Mouse (Mus musculus) intestine, embryonic 15.5 days (tissue): ENCODE measurements around the gene Rtn4rl1. TPM values are rescaled to one million over a fixed set of nuclear protein-coding genes. Genes with fewer than 3 reads are reported as not detected.
A peak's percentile ranks its signal among the peaks of the same experiment; 100 is the strongest.

ENCODE experiments used
- ATAC-seq: fragments of 200-750 bp; cut with Nextera tagmentation; 2 replicates; pipeline ENCODE4 v1.8.0; 2017; ENCODE audit warnings: moderate TSS enrichment, moderate library complexity
- H3K27ac ChIP-seq: fragments of 300-500 bp; sonication (generic); 2 replicates; pipeline ENCODE4 v1.5.1; 2015; ENCODE audit warnings: mild to moderate bottlenecking, inconsistent platforms
- H3K27me3 ChIP-seq: fragments of 300-500 bp; sonication (generic); replicated peaks from 2 replicates; pipeline ENCODE4 v1.6.1; 2015; ENCODE audit warnings: inconsistent platforms
- H3K36me3 ChIP-seq: fragments of 300-500 bp; sonication (generic); 2 replicates; pipeline ENCODE4 v1.6.1; 2015; ENCODE audit warnings: inconsistent platforms
- H3K4me1 ChIP-seq: fragments of 300-500 bp; sonication (generic); replicated peaks from 2 replicates; pipeline ENCODE4 v1.6.1; 2015; ENCODE audit warnings: inconsistent platforms
- H3K4me2 ChIP-seq: fragments of 300-500 bp; sonication (generic); replicated peaks from 2 replicates; pipeline ENCODE4 v1.6.1; 2015; ENCODE audit warnings: mild to moderate bottlenecking, inconsistent platforms
- H3K4me3 ChIP-seq: fragments of 300-500 bp; sonication (generic); replicated peaks from 2 replicates; pipeline ENCODE4 v1.5.1; 2015; ENCODE audit warnings: inconsistent platforms
- H3K9ac ChIP-seq: fragments of 300-500 bp; sonication (generic); 2 replicates; pipeline ENCODE4 v1.6.1; 2015; ENCODE audit warnings: inconsistent platforms
- H3K9me3 ChIP-seq: fragments of 300-500 bp; sonication (generic); 2 replicates; pipeline ENCODE4 v1.6.1; 2016; ENCODE audit warnings: inconsistent platforms
- WGBS: fragments of 180-500 bp; shearing (Covaris S2); methylation state at CpG from one replicate; pipeline ENCODE4 v1.1.7; 2015; 5-methylcytosine and 5-hydroxymethylcytosine counted together
- polyA plus RNA-seq: library from polyadenylated mRNA; unstranded; fragments of >200 nt; fragmentation: Nextera tagmentation; extraction: Ambion mirVana; gene quantifications from 2 replicates; pipeline ENCODE4 v1.2.1, GENCODE M21; 2015

Rtn4rl1 gene
- polyA plus RNA-seq, 1 experiment from 2014 or later = 1.8 TPM

DNA sequence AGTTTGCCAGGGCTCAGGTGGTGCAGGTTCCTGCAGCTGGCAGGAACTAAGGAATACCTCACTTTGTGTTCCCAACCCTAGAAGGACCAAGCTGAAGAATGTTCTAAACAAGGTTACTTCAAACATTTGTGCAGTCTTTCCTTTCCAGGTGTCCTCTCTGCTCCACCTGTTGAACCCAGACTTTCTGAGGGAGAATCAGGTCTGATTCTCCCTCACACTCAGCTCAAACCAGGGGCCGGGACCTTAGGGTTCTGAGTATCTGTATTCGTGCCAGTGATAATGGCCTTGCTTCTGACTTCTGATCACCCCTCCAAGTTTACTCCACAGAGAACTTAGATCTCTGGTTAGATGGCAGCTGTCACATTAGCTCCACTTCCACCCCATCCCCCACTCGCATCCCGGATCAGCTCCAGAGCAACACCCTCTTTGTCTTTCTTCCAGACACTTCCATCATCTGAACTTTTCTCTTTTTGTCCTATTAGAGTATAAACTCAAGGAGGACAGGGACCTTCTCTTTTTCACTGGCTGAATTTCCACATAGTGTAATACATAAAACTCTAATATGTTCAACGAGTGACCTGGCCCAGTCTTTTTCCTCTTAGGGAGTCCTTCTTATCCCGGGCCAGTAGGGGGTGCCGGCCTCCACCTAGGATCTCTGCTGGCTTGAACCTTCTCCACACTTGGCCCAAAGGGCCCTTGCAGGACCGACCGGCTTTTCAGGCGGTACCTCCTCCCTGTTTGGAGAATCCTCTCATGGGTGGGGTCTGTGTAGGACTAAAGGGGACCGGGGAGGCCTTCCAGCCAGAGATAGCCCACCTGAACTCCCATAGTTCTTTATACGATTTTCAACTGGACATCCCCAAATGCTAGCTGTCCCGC lies 1.0 kb upstream of the Rtn4rl1 start:
- Histone ChIP-seq H3K9ac (no peak overlapping the region), H3K9me3 (no peaks in the 10 kb centered on the region), H3K36me3 (no peaks in the 10 kb centered on the region), H3K4me3 (peak overlapping the region; percentile 55), H3K4me2 (peak overlapping the region; percentile 98), H3K4me1 (peaks cover 33% of the 10 kb centered on the region), H3K27ac (no peak overlapping the region), H3K27me3 (peaks cover 46% of the 10 kb centered on the region)
- peak; percentile 45 for ATAC-seq
- 24% methylated on average over 13 of the region's 13 CpGs for WGBS

DNA sequence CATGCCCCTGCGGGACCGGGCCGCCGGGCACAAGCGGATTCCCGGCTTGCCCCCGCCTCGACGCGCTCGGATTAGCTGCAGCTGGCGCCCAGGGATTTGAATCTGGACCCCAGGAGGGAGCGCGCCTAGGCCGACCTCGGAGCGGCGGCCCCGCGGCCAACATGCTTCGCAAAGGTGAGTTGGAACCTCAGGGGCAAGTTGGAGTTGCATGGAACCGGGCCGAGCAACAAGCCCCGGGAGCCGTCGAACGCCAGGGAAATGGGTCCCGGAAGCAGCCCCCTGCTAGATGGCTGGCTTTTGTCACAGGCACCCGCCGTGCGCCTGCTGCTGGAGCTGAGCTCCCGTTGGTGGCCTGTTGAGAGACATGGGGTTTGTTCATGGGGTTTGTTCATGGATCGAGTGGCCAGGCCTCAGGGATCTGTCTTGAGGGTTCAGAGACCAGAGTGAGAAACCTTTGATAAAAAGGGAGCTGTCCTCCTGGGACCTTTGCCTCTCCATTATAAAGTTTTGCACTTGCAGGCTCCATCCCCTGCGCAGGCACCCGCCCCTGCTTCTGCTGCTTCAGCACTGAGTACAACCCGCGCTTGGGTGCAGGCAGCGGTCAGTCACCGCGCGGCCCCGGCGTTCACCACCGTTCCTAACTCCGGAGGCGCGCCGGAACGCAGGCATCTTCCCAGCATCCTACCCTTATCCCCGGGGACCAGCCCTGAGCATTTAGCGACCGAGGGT lies 702 bp downstream of the Rtn4rl1 start:
- Histone ChIP-seq H3K4me1 (peaks cover 30% of the 10 kb centered on the region), H3K27ac (no peak overlapping the region), H3K4me2 (peak overlapping the region; percentile 98), H3K9me3 (no peaks in the 10 kb centered on the region), H3K27me3 (peaks cover 50% of the 10 kb centered on the region), H3K4me3 (peak overlapping the region; percentile 55), H3K9ac (peak overlapping the region; percentile 44), H3K36me3 (no peaks in the 10 kb centered on the region)
- WGBS = under 1% methylated on average over 52 of the region's 52 CpGs
- ATAC-seq = no peak

DNA sequence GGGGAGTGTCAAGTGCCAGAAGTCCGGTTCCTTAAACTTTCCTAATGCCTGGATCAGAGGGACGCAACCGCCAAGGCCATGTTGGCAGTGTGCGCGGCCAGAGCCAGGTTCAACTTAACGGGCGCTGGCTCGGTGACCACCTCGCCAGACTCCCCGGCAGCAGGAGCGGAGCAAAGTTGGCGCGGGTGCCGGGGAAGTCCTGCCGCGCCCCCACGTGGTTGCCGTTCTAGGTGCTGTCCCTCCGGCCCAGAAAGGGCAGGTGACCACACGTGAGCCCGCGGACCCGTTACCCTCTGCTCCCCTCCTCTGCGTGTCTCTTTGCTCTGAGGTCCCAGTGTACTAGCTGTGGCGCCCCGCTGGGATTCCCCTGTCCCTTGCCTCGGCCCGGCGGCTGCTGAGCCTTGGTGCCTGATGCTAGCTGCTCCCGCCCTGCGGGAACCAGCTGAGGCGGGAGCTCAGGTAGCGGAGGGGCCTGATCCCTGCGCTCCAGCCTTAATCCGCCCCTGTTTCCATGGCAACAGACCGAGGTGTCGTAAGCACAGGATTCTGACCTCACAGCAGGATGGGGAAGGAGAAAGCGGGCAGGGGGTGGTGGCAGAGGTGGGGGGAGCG lies 1.4 kb downstream of the Rtn4rl1 start:
- ATAC-seq = no peak

DNA sequence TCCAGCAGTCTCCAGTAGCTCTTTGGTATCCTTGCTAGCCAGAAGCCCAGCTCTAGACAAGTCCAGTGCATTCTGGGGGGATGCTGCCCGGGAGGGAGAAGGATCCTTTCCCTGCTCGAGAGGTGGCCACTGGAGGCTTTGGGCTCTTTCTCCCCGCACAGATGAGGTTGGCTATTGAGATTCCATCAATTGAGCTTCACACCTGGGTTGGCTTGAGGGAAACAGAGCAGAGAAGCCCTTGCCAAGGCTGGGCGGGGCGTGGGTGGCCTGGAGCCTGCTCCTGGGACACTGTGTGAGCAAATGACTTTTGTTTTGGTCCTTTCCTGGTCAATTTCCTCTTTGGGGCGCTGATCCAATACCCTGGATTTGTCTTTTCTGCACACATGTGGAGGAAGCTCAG lies 2.5 kb downstream of the Rtn4rl1 start:
- WGBS = 70% methylated on average over 6 of the region's 6 CpGs
- no peak for ATAC-seq

More for the DNA sequence above, 1.4 kb downstream of the Rtn4rl1 start:
- H3K27me3 ChIP-seq = peaks cover 50% of the 10 kb centered on the region
- H3K9me3 ChIP-seq = no peaks in the 10 kb centered on the region
- peak overlapping the region; percentile 55 for H3K4me3 ChIP-seq
- H3K9ac ChIP-seq = peak overlapping the region; percentile 32; the same call in 1 of the 2 replicates
- no peaks in the 10 kb centered on the region for H3K36me3 ChIP-seq
- WGBS = 1% methylated on average over 39 of the region's 39 CpGs
- no peak overlapping the region for H3K27ac ChIP-seq
- peaks cover 25% of the 10 kb centered on the region for H3K4me1 ChIP-seq
- peak overlapping the region; percentile 98 for H3K4me2 ChIP-seq

DNA sequence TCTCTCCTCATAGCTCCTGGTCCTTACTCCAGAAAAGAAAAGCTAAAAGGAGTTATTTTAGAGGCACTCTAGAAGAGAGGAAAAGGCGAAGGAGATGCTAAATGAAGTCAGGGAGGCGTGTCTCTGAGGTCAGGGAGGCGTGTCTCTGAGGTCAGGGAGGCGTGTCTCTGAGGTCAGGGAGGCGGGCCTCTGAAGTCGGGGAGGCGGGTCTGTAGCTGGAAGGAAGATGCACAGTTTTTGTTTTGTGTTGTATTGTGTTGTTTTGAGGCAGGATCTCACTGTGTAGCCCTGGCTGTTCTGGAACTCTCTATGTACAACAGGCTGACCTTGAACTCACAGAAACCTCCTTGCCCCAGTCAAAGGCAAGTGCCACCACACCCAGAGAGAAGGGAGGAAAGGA lies 4.4 kb downstream of the Rtn4rl1 start:
- WGBS = 52% methylated on average over 7 of the region's 7 CpGs
- Histone ChIP-seq H3K27me3 (peaks cover 49% of the 10 kb centered on the region), H3K27ac (no peak overlapping the region)

More for the DNA sequence above, 2.5 kb downstream of the Rtn4rl1 start:
- no peaks in the 10 kb centered on the region for H3K9me3 ChIP-seq
- H3K27me3 ChIP-seq = peaks cover 50% of the 10 kb centered on the region
- H3K4me1 ChIP-seq = peaks cover 25% of the 10 kb centered on the region
- no peak overlapping the region for H3K4me2 ChIP-seq
- H3K4me3 ChIP-seq = no peak overlapping the region
- no peak overlapping the region for H3K9ac ChIP-seq
- H3K27ac ChIP-seq = no peak overlapping the region
- no peaks in the 10 kb centered on the region for H3K36me3 ChIP-seq

DNA sequence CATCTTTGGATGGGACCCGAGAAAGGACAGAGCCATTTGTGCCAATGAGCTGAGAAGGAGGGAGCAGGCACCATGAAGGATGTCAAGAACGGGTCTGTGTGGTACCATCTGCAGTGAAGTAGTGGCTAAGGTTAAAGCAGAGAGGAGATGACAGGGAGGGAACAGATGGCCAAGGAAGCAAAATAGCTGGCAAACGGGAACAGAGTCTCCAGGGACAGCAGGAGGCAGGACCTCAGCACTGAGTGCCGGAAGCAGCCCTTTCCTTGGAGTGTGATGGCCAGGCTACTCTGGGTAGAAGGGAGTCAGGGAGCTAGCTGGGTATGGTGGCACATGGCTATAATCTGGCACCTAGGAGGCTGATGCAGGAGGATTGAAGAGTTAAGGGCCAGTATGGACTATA lies 5.2 kb downstream of the Rtn4rl1 start:
- peaks cover 22% of the 10 kb centered on the region for H3K4me1 ChIP-seq
- WGBS = 71% methylated on average over 4 of the region's 4 CpGs
- no peak overlapping the region for H3K9ac ChIP-seq
- no peaks in the 10 kb centered on the region for H3K36me3 ChIP-seq
- H3K27ac ChIP-seq = no peak overlapping the region
- H3K4me3 ChIP-seq = no peak overlapping the region
- ATAC-seq = no peak
- H3K9me3 ChIP-seq = no peaks in the 10 kb centered on the region
- H3K4me2 ChIP-seq = no peak overlapping the region
- H3K27me3 ChIP-seq = peaks cover 40% of the 10 kb centered on the region

More for the DNA sequence above, 4.4 kb downstream of the Rtn4rl1 start:
- Histone ChIP-seq H3K4me1 (peaks cover 30% of the 10 kb centered on the region), H3K9ac (no peak overlapping the region), H3K36me3 (no peaks in the 10 kb centered on the region), H3K9me3 (no peaks in the 10 kb centered on the region), H3K4me2 (no peak overlapping the region), H3K4me3 (no peak overlapping the region)
- no peak for ATAC-seq

DNA sequence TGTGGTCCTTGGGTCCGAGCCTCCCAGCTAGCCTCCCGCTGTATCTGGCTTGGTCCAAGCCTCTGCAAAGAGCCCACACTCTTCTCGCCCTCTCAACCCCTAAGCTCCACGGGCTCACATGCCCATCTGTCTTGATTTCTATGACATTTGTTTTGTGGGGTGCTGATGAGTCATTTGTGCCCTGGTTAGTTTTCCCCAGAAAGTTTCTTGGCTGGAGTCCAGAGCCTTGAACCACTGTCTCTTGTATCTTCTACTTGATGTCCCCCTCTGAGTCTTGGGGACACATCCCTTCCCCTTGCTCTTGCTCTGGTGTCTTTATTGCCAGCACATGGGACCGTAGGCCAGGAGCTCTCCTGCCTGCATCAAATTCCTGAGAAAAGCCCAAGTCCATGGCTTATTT lies 6.4 kb downstream of the Rtn4rl1 start:
- peaks cover 11% of the 10 kb centered on the region for H3K4me1 ChIP-seq
- no peak overlapping the region for H3K4me3 ChIP-seq
- WGBS = 63% methylated on average over 5 of the region's 5 CpGs
- no peak overlapping the region for H3K4me2 ChIP-seq
- peaks cover 29% of the 10 kb centered on the region for H3K27me3 ChIP-seq
- no peak overlapping the region for H3K27ac ChIP-seq
- no peaks in the 10 kb centered on the region for H3K36me3 ChIP-seq
- ATAC-seq = 0 out of 2 replicates have a peak, but pooled peaks have one; percentile 6
- no peaks in the 10 kb centered on the region for H3K9me3 ChIP-seq
- no peak overlapping the region for H3K9ac ChIP-seq

DNA sequence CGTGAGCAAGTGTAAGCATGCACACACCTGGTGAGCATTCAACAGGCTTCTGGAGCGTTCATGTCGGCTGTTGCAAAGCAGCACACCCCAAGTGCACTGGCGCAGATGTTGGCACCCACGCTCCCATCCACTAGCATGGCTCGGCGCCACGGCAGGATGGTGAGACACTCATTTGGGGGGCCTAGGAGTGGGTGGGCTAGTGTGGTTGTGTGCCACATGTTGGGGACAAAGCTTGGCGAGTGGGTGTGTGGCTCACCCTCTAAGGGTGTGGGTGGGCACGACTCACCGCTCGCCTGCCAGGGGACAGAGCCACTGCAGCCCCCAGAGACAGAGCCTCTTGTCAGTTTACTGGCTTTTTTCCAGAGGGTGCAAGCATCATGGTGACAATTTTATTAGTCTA lies 7.4 kb downstream of the Rtn4rl1 start:
- WGBS = 93% methylated on average over 12 of the region's 12 CpGs

DNA sequence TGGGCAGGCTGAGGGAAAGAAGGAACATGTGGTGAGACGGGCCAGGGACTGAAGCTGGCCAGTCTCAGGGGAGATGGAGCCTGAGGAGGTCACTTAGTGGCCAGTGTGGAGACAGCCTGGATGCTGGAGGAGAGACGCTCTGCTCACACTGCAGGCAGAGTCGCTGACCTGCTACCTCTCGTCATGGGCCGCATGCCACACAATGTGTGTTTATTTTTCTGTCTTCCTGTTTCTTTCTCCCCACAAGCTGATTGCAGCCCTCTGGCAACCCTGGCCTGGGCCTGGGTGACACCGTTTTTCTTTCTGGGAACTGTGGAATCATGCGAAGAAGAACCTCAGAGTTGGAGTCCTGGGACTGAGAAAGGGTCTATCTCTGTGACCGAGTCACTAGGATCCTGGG lies 8.1 kb downstream of the Rtn4rl1 start:
- peaks cover 10% of the 10 kb centered on the region; the same call in 1 of the 2 replicates for H3K4me1 ChIP-seq
- peaks cover 11% of the 10 kb centered on the region; the same call in 1 of the 2 replicates for H3K27me3 ChIP-seq
- H3K4me2 ChIP-seq = no peak overlapping the region
- WGBS = 43% methylated on average over 8 of the region's 8 CpGs
- ATAC-seq = no peak
- no peak overlapping the region for H3K4me3 ChIP-seq
- H3K27ac ChIP-seq = no peak overlapping the region
- H3K9me3 ChIP-seq = no peaks in the 10 kb centered on the region
- no peak overlapping the region for H3K9ac ChIP-seq
- no peaks in the 10 kb centered on the region for H3K36me3 ChIP-seq

More for the DNA sequence above, 7.4 kb downstream of the Rtn4rl1 start:
- Histone ChIP-seq H3K9me3 (no peaks in the 10 kb centered on the region), H3K36me3 (no peaks in the 10 kb centered on the region), H3K27me3 (peaks cover 19% of the 10 kb centered on the region), H3K27ac (no peak overlapping the region), H3K9ac (no peak overlapping the region), H3K4me3 (no peak overlapping the region), H3K4me1 (peaks cover 8% of the 10 kb centered on the region; the same call in 1 of the 2 replicates), H3K4me2 (no peak overlapping the region)
- ATAC-seq = no peak

DNA sequence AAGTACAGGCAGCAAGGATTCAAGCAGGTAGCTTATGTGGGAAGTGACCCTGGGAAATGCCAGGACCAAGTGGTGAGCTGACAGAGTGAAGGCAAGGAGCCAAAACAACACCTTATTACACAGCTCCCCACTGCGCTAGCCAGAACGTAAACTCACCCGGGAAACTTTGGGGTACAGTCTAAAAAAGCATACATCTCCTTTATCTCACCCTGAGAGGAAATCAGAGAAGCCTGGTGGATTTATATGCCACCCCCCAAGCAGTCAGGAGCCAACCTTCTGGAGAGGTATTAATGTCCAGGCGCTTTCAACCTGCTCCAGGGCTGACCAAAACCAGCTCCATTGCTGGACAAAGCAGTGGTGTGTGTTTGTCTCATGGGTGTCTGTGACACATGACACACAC lies 10.3 kb downstream of the Rtn4rl1 start:
- no peak for ATAC-seq
- H3K27me3 ChIP-seq = 0 out of 2 replicates have a peak, but pooled peaks cover under 1% of the 10 kb centered on the region
- H3K9ac ChIP-seq = no peak overlapping the region
- 86% methylated on average over 4 of the region's 4 CpGs for WGBS
- H3K9me3 ChIP-seq = no peaks in the 10 kb centered on the region
- H3K4me2 ChIP-seq = no peak overlapping the region
- H3K4me3 ChIP-seq = no peak overlapping the region
- H3K27ac ChIP-seq = no peak overlapping the region
- no peaks in the 10 kb centered on the region for H3K36me3 ChIP-seq
- H3K4me1 ChIP-seq = peaks cover 10% of the 10 kb centered on the region; the same call in 1 of the 2 replicates

DNA sequence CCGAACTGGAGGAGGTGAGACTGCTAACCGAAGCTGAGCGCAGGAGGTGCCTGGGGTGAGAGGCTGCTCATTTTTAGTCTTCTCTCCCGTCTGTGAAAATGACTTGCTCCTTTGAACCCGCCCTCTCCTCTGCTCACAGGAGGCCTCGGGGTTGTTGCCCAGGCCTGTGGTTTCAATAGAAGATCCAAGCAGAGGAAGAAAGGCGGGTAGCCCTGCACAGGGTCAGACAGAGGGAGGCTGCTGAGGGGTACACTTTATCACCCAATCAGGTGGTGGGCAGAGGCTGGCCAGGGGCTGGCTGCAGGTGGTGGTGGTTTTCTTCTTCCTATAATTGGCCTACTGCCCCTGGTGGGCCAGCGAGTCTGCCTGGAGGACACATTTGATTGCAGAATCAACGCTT lies 10.9 kb downstream of the Rtn4rl1 start:
- no peaks in the 10 kb centered on the region for H3K36me3 ChIP-seq
- WGBS = 54% methylated on average over 9 of the region's 9 CpGs
- ATAC-seq = no peak
- no peak overlapping the region for H3K9ac ChIP-seq
- no peak overlapping the region for H3K27ac ChIP-seq
- H3K27me3 ChIP-seq = no peaks in the 10 kb centered on the region
- no peak overlapping the region for H3K4me2 ChIP-seq
- peaks cover 10% of the 10 kb centered on the region; the same call in 1 of the 2 replicates for H3K4me1 ChIP-seq
- H3K4me3 ChIP-seq = no peak overlapping the region
- no peaks in the 10 kb centered on the region for H3K9me3 ChIP-seq

DNA sequence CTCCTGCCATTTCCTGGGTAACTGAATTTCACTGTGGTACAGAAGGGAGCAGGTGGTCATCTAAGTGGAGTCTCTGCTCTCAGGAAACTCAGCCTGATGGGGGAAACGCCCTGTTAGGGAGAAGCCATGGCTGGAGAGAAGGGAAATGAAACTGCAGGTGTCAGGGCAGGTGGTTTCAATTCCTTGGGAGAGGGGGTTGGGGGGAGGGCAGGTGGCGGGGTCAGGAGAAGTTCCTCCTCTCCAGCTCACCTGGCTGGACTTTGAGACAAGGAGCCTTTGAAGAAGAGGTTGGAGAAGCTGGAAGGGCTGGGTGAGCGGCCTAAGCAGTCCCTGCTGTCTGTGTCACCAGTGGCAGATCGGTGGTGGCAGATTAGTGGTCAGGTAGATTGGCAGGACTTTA lies 12.8 kb downstream of the Rtn4rl1 start:
- Histone ChIP-seq H3K4me3 (no peak overlapping the region), H3K27ac (peak overlapping the region; percentile 32; the same call in 1 of the 2 replicates), H3K36me3 (no peaks in the 10 kb centered on the region), H3K4me1 (peaks cover 17% of the 10 kb centered on the region; the same call in 1 of the 2 replicates), H3K9ac (no peak overlapping the region), H3K4me2 (no peak overlapping the region), H3K27me3 (no peaks in the 10 kb centered on the region), H3K9me3 (no peaks in the 10 kb centered on the region)
- WGBS = 58% methylated on average over 4 of the region's 4 CpGs
- peak; percentile 67 for ATAC-seq
